Mouse (Mus musculus) brown adipose tissue, adult 24 weeks (tissue): ENCODE measurements around the gene 2700081O15Rik. TPM values are rescaled to one million over a fixed set of nuclear protein-coding genes. Genes with fewer than 3 reads are reported as not detected.
"Not testable (repeated sequence)": the region's sequence is repeated elsewhere in the genome, so short reads cannot be mapped to it uniquely, and the experiment has no call there.

ENCODE experiments used
- H3K27ac ChIP-seq: fragments of 200-500 bp; replicated peaks from 2 replicates; pipeline ENCODE4 v1.5.1; 2012; ENCODE audit warnings: low read depth, mild to moderate bottlenecking, low read length
- H3K4me1 ChIP-seq: fragments of 200-500 bp; 2 replicates; pipeline ENCODE4 v1.6.1; 2012; ENCODE audit warnings: low read length, mixed read lengths; ENCODE audit not compliant: control insufficient read depth, insufficient read depth, insufficient read length
- H3K4me3 ChIP-seq: fragments of 200-500 bp; 2 replicates; pipeline ENCODE4 v1.5.1; 2012; ENCODE audit warnings: low read depth, mild to moderate bottlenecking, low read length, moderate library complexity; ENCODE audit not compliant: insufficient read depth
- polyA plus RNA-seq: library from polyadenylated mRNA; stranded (reverse); fragments of >200 nt; gene quantifications from 2 replicates; pipeline ENCODE4 v1.2.4, GENCODE M21; 2012; ENCODE audit not compliant: missing spikeins, insufficient read depth, insufficient read length

2700081O15Rik gene
- polyA plus RNA-seq, result 7.6 and 8.3 TPM in 2 replicates

- H3K27ac ChIP-seq, result peak within 1 kb of the TSS; percentile 73
- H3K4me1 ChIP-seq, result peaks cover 5% of the 10 kb centered on the region
- peak within 1 kb of the TSS; percentile 75 for H3K4me3 ChIP-seq
Measured at GRCm38 (mm10) chr19:7416834-7417735, at the start of gene 2700081O15Rik. TSS of gene 2700081O15Rik (plus strand) at chr19:7417625.

GRCm38 (mm10) chr19:7369469-7369868 is 48.0 kb upstream of the 2700081O15Rik start:
- not testable (repeated sequence) for H3K4me3 ChIP-seq, H3K4me1 ChIP-seq, H3K27ac ChIP-seq

GRCm38 (mm10) chr19:7374491-7374890 is 42.9 kb upstream of the 2700081O15Rik start:
- H3K27ac ChIP-seq, result no peak overlapping the region
- no peak overlapping the region for H3K4me3 ChIP-seq
- no peaks in the 10 kb centered on the region for H3K4me1 ChIP-seq

- H3K4me3 ChIP-seq, result no peak overlapping the region
- no peak overlapping the region for H3K27ac ChIP-seq
- peaks cover 3% of the 10 kb centered on the region; the same call in 1 of the 2 replicates for H3K4me1 ChIP-seq
Measured at GRCm38 (mm10) chr19:7377639-7378038, 39.8 kb upstream of the 2700081O15Rik start.

- H3K4me3 ChIP-seq, result peak overlapping the region; percentile 97
- peak overlapping the region; percentile 58 for H3K27ac ChIP-seq
- peaks cover 3% of the 10 kb centered on the region; the same call in 1 of the 2 replicates for H3K4me1 ChIP-seq
Measured at GRCm38 (mm10) chr19:7381906-7382247, 35.5 kb upstream of the 2700081O15Rik start.

- peaks cover 3% of the 10 kb centered on the region; the same call in 1 of the 2 replicates for H3K4me1 ChIP-seq
Measured at GRCm38 (mm10) chr19:7382248-7382902, 35.0 kb upstream of the 2700081O15Rik start.

GRCm38 (mm10) chr19:7382903-7383865 is 34.2 kb upstream of the 2700081O15Rik start, which contains the start of gene Spindoc:
TSS of gene Spindoc (minus strand) at chr19:7382994.
- peak within 1 kb of the TSS; percentile 97 for H3K4me3 ChIP-seq
- H3K4me1 ChIP-seq, result peaks cover 3% of the 10 kb centered on the region; the same call in 1 of the 2 replicates
- peak within 1 kb of the TSS; percentile 58 for H3K27ac ChIP-seq

More at GRCm38 (mm10) chr19:7382248-7382902, 35.0 kb upstream of the 2700081O15Rik start:
- Histone ChIP-seq H3K4me3 (peak overlapping the region; percentile 97), H3K27ac (peak overlapping the region; percentile 58)

- Histone ChIP-seq H3K4me3 (no peak overlapping the region), H3K4me1 (peaks cover 3% of the 10 kb centered on the region; the same call in 1 of the 2 replicates), H3K27ac (no peak overlapping the region)
Measured at GRCm38 (mm10) chr19:7386042-7386441, 31.4 kb upstream of the 2700081O15Rik start.

GRCm38 (mm10) chr19:7388488-7388887 is 28.9 kb upstream of the 2700081O15Rik start:
- H3K4me3 ChIP-seq, result no peak overlapping the region
- no peak overlapping the region for H3K27ac ChIP-seq
- H3K4me1 ChIP-seq, result no peaks in the 10 kb centered on the region

GRCm38 (mm10) chr19:7396867-7397826 is 20.3 kb upstream of the 2700081O15Rik start:
- not testable (repeated sequence) for H3K27ac ChIP-seq, H3K4me3 ChIP-seq, H3K4me1 ChIP-seq

GRCm38 (mm10) chr19:7398898-7399297 is 18.5 kb upstream of the 2700081O15Rik start:
- H3K4me1 ChIP-seq, H3K27ac ChIP-seq, H3K4me3 ChIP-seq: not testable (repeated sequence)

GRCm38 (mm10) chr19:7400635-7401034 is 16.8 kb upstream of the 2700081O15Rik start:
- no peaks in the 10 kb centered on the region; the same call in 1 of the 2 replicates for H3K4me1 ChIP-seq
- H3K27ac ChIP-seq, result peak overlapping the region; percentile 55
- peak overlapping the region; percentile 19; the same call in 1 of the 2 replicates for H3K4me3 ChIP-seq

GRCm38 (mm10) chr19:7404623-7405229 is 12.7 kb upstream of the 2700081O15Rik start:
- Histone ChIP-seq H3K4me1 (no peaks in the 10 kb centered on the region; the same call in 1 of the 2 replicates), H3K4me3 (no peak overlapping the region), H3K27ac (no peak overlapping the region)
